Mouse (Mus musculus) embryonic fibroblast, embryonic 13.5 days (primary cell): ENCODE measurements around the gene Syne3.

Source experiments
- CTCF ChIP-seq: IDR thresholded peaks from 2 replicates; pipeline ENCODE4 v1.5.1; 2011; ENCODE audit warnings: mild to moderate bottlenecking, control low read depth, low read length, moderate library complexity, borderline replicate concordance; ENCODE audit not compliant: insufficient read depth
- POLR2A ChIP-seq: IDR thresholded peaks from 2 replicates; pipeline ENCODE4 v1.6.1; 2011; ENCODE audit warnings: low read depth, mild to moderate bottlenecking, control low read depth, low read length, moderate library complexity

- TF ChIP-seq CTCF: no peak
- no peak for TF ChIP-seq POLR2A
Measured at GRCm38 (mm10) chr12:105034130-105034769, 24.6 kb upstream of the Syne3 start.
